Mouse (Mus musculus) heart, embryonic 14.5 days (tissue): ENCODE measurements around the gene Cd44. TPM values are rescaled to one million over a fixed set of nuclear protein-coding genes. Genes with fewer than 3 reads are reported as not detected.

ENCODE experiments used
- ATAC-seq: fragments of 200-750 bp; cut with Nextera tagmentation; 2 replicates; pipeline ENCODE4 v1.8.0; 2017; ENCODE audit warnings: low read depth, moderate TSS enrichment; ENCODE audit not compliant: insufficient number of reproducible peaks, insufficient read depth, low FRiP score
- H3K27ac ChIP-seq, 2 experiments: fragments of 200-500 bp in 1 of 2; fragments of 300-500 bp in 1 of 2; sonication (generic) in 1 of 2; replicated peaks in 1 of 2; 2 replicates each; pipeline ENCODE4 v1.5.1; 2012 to 2014; ENCODE audit warnings: low read depth in 2 of 2, low read length in 2 of 2, control low read depth in 1 of 2, mild to moderate bottlenecking in 1 of 2, mixed read lengths in 1 of 2; ENCODE audit not compliant: control insufficient read depth in 1 of 2, insufficient read depth in 1 of 2
- H3K27me3 ChIP-seq: fragments of 300-500 bp; sonication (generic); 2 replicates; pipeline ENCODE4 v1.6.1; 2014; ENCODE audit warnings: mild to moderate bottlenecking, low read length, control low read depth; ENCODE audit not compliant: control insufficient read depth, insufficient read depth
- H3K36me3 ChIP-seq: fragments of 300-500 bp; sonication (generic); 2 replicates; pipeline ENCODE4 v1.6.1; 2014; ENCODE audit warnings: mild to moderate bottlenecking, control low read depth, low read length, mixed read lengths; ENCODE audit not compliant: control insufficient read depth, insufficient read depth
- H3K4me1 ChIP-seq, 2 experiments: fragments of 200-500 bp in 1 of 2; fragments of 300-500 bp in 1 of 2; sonication (generic) in 1 of 2; 2 replicates each; pipeline ENCODE4 v1.6.1; 2012 to 2014; ENCODE audit warnings: low read length in 2 of 2, control low read depth in 1 of 2, mixed read lengths in 1 of 2; ENCODE audit not compliant: control insufficient read depth in 2 of 2, insufficient read depth in 2 of 2
- H3K4me2 ChIP-seq: fragments of 300-500 bp; sonication (generic); 2 replicates; pipeline ENCODE4 v1.6.1; 2014; ENCODE audit warnings: mild to moderate bottlenecking, low read length
- H3K4me3 ChIP-seq, 2 experiments: fragments of 200-500 bp in 1 of 2; fragments of 300-500 bp in 1 of 2; sonication (generic) in 1 of 2; 2 replicates each; pipeline ENCODE4 v1.5.1; 2012 to 2014; ENCODE audit warnings: low read length in 2 of 2, mild to moderate bottlenecking in 2 of 2, control low read depth in 1 of 2, low read depth in 1 of 2, moderate library complexity in 1 of 2; ENCODE audit not compliant: control insufficient read depth in 1 of 2, insufficient read depth in 1 of 2
- H3K9ac ChIP-seq: fragments of 300-500 bp; sonication (generic); 2 replicates; pipeline ENCODE4 v1.6.1; 2014; ENCODE audit warnings: mild to moderate bottlenecking, low read length
- H3K9me3 ChIP-seq: fragments of 300-500 bp; sonication (generic); 2 replicates; pipeline ENCODE4 v1.6.1; 2016; ENCODE audit warnings: low read length, control low read depth; ENCODE audit not compliant: control insufficient read depth
- WGBS: fragments of 180-500 bp; shearing (Covaris S2); extraction: QIAGEN DNeasy Blood & Tissue Kit; methylation state at CpG from one replicate; pipeline ENCODE4 v1.1.7; 2014; 5-methylcytosine and 5-hydroxymethylcytosine counted together
- polyA plus RNA-seq: library from polyadenylated mRNA; unstranded; fragments of >200 nt; fragmentation: Nextera tagmentation; extraction: Ambion mirVana; gene quantifications from 2 replicates; pipeline ENCODE4 v1.2.1, GENCODE M21; 2014

Gene Cd44
- polyA plus RNA-seq, 1 experiment from 2014 or later = 22.9 TPM

DNA sequence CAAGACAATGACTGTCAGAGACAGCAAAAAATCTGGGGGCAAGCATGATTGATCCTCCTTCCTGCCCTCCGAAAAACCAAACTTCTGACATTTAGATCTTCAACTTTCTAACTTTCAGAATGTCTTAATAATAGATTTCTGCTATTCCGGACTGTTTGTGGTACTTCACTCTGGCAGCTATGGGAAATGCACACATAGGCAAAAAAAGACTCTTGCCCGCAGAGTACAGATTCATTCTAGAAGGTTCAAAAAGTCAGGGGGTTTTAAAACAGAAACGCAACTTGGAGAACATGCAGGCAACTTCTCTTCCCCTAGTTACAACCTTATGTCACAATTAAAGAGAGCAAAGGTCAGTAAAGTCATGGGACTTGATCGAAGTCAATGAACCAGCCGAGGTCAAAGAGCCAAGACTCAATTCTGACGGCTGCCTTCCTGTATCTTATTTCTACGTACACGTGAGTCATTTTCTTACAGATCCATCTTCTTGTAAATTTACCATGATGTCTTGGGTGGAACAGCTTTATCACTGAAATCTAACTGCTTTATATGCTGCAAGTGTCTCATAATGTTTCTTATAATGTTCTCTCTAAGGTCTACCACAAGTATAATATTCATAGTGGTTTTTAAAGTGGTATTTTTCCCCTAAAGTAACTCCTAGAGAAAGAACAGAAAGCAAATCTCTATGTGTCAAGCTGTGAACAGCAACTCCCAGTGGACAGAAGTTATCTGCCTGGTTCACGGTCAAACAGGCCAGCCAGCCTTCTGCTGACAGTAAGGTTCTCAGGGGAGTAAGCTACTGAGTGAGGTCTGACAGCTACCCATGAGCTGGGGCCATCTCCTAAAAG, 40.7 kb upstream of the Cd44 start:
- peaks cover under 1 to 13% of the 10 kb centered on the region in 2 experiments; a peak in 3 of 4 replicates for H3K4me1 ChIP-seq
- H3K27me3 ChIP-seq = no peaks in the 10 kb centered on the region
- H3K4me3 ChIP-seq = no peak overlapping the region
- no peak for ATAC-seq
- no peak overlapping the region for H3K9ac ChIP-seq
- no peaks in the 10 kb centered on the region for H3K9me3 ChIP-seq
- H3K27ac ChIP-seq = no peak overlapping the region
- H3K4me2 ChIP-seq = no peak overlapping the region
- WGBS = 72% methylated on average over 10 of the region's 10 CpGs
- no peaks in the 10 kb centered on the region for H3K36me3 ChIP-seq

DNA sequence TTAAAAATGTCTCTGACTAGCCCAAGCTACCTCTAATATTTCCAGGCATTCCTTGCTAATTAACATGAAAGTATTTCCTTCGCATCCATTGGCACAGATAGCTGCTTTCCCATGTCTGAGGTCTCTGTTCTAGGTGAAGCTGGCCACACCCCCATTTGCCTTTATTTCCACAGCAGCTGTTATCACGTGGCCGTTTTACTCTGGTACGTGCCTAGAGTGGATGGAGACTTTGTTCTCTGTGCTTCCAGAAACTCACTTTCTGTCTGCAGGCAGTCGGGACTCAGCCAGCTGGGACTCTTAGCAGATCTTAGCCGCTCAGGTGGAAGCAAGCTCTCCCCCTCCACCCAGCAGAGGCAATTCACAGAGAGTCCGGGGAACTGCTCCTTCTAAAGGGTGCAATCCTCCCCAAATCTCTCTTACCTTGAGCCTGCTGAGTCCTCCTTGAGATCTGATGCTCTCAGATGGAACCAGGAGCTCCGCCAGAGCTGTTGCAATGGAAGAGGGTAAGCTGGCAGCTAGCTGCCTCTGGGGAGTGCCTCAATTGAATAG, 39.4 kb upstream of the Cd44 start:
- H3K9ac ChIP-seq = no peak overlapping the region
- no peak overlapping the region for H3K4me3 ChIP-seq
- no peaks in the 10 kb centered on the region for H3K36me3 ChIP-seq
- 46% methylated on average over 8 of the region's 8 CpGs for WGBS
- peaks cover 6 to 18% of the 10 kb centered on the region in 2 experiments; a peak in 3 of 4 replicates for H3K4me1 ChIP-seq
- no peaks in the 10 kb centered on the region for H3K9me3 ChIP-seq
- no peak for ATAC-seq
- H3K27me3 ChIP-seq = no peaks in the 10 kb centered on the region
- no peak overlapping the region for H3K27ac ChIP-seq
- H3K4me2 ChIP-seq = no peak overlapping the region

- WGBS = 87% methylated on average over 8 of the region's 8 CpGs
- H3K9me3 ChIP-seq = no peaks in the 10 kb centered on the region
- H3K27ac ChIP-seq = no peak overlapping the region
- H3K4me3 ChIP-seq = no peak overlapping the region
- no peak overlapping the region for H3K4me2 ChIP-seq
- peaks cover 6 to 18% of the 10 kb centered on the region in 2 experiments; a peak in 3 of 4 replicates for H3K4me1 ChIP-seq
- no peaks in the 10 kb centered on the region for H3K36me3 ChIP-seq
- H3K9ac ChIP-seq = no peak overlapping the region
- no peak for ATAC-seq
- H3K27me3 ChIP-seq = no peaks in the 10 kb centered on the region
Measured at GRCm38 (mm10) chr2:102940158-102940557, 38.7 kb upstream of the Cd44 start.

DNA sequence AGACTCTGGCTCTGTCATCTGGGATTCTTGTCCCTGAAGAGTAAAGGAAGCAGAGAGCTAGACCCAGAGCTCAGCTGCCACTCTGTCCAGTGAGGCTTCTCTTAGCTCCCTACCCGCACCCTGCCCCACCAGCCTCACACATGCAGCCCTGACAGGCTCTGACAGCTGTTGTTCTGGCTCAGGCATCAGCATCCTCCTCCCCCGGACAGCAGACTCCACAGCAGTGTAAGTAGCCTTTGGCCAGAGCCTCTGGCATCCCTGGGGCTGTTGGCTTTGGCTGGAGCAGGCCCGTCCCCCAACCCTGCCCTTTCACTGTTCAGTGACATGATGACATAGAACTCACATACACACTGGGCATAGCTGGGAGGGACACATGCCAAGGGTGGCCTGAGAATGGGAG, 35.4 kb upstream of the Cd44 start:
- no peak overlapping the region for H3K27ac ChIP-seq
- H3K4me1 ChIP-seq = peaks cover 6% of the 10 kb centered on the region in 2 experiments; a peak in 2 of 4 replicates
- no peaks in the 10 kb centered on the region for H3K27me3 ChIP-seq
- H3K9ac ChIP-seq = no peak overlapping the region
- 57% methylated on average over 3 of the region's 3 CpGs for WGBS
- no peak for ATAC-seq
- H3K36me3 ChIP-seq = no peaks in the 10 kb centered on the region
- H3K4me3 ChIP-seq = no peak overlapping the region
- H3K9me3 ChIP-seq = no peaks in the 10 kb centered on the region
- H3K4me2 ChIP-seq = no peak overlapping the region

GRCm38 (mm10) chr2:102934834-102935233, 33.4 kb upstream of the Cd44 start:
- no peak overlapping the region for H3K9ac ChIP-seq
- H3K9me3 ChIP-seq = no peaks in the 10 kb centered on the region
- no peak for ATAC-seq
- H3K27me3 ChIP-seq = peaks cover 3% of the 10 kb centered on the region; the same call in 1 of the 2 replicates
- no peak overlapping the region for H3K4me3 ChIP-seq
- H3K4me1 ChIP-seq = peaks cover 6% of the 10 kb centered on the region in 2 experiments; a peak in 2 of 4 replicates
- H3K36me3 ChIP-seq = no peaks in the 10 kb centered on the region
- H3K4me2 ChIP-seq = no peak overlapping the region
- WGBS = 75% methylated on average over 3 of the region's 3 CpGs
- H3K27ac ChIP-seq = no peak overlapping the region

DNA sequence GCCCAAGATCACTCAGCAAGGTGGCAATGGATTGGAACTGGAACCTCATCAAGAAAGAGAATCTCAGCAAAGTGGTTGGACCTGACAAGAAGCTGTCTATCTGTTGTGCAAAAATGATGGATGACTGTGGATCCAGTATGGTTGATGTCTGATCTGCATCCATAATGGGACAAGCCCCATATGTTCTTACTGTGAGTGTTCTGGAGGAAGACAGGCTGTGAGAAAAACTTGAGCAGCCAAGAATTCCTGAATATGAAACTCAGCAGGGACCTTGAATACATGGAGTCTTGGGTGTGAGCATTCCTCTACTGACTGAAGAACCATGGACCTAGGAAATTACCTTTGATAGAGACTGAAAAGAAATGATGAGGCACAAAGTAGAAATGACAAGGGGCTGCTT, 32.3 kb upstream of the Cd44 start:
- peaks cover 3% of the 10 kb centered on the region; the same call in 1 of the 2 replicates for H3K27me3 ChIP-seq
- H3K4me3 ChIP-seq = no peak overlapping the region
- H3K4me2 ChIP-seq = no peak overlapping the region
- no peaks in the 10 kb centered on the region for H3K36me3 ChIP-seq
- H3K4me1 ChIP-seq = peaks cover 6% of the 10 kb centered on the region in 2 experiments; a peak in 2 of 4 replicates
- H3K9me3 ChIP-seq = no peaks in the 10 kb centered on the region
- H3K9ac ChIP-seq = no peak overlapping the region
- ATAC-seq = no peak
- H3K27ac ChIP-seq = no peak overlapping the region

GRCm38 (mm10) chr2:102933142-102933541, 31.7 kb upstream of the Cd44 start:
- no peaks in the 10 kb centered on the region for H3K9me3 ChIP-seq
- no peak overlapping the region for H3K27ac ChIP-seq
- H3K4me1 ChIP-seq = peaks cover 6% of the 10 kb centered on the region in 2 experiments; a peak in 2 of 4 replicates
- ATAC-seq = no peak
- H3K9ac ChIP-seq = no peak overlapping the region
- no peaks in the 10 kb centered on the region for H3K36me3 ChIP-seq
- H3K27me3 ChIP-seq = peaks cover 3% of the 10 kb centered on the region; the same call in 1 of the 2 replicates
- H3K4me3 ChIP-seq = no peak overlapping the region
- 87% methylated on average over 4 of the region's 4 CpGs for WGBS
- no peak overlapping the region for H3K4me2 ChIP-seq
